Mouse (Mus musculus) lung, postnatal 0 days (tissue): ENCODE measurements around the gene Bicdl1.

Experiments used
- CTCF ChIP-seq: IDR thresholded peaks from 2 replicates; pipeline ENCODE4 v1.5.1; 2016; ENCODE audit warnings: antibody characterized with exemption, mild to moderate bottlenecking
- EP300 ChIP-seq: IDR thresholded peaks from 2 replicates; pipeline ENCODE4 v1.6.1; 2016; ENCODE audit warnings: antibody characterized with exemption, mild to moderate bottlenecking, control low read depth

DNA sequence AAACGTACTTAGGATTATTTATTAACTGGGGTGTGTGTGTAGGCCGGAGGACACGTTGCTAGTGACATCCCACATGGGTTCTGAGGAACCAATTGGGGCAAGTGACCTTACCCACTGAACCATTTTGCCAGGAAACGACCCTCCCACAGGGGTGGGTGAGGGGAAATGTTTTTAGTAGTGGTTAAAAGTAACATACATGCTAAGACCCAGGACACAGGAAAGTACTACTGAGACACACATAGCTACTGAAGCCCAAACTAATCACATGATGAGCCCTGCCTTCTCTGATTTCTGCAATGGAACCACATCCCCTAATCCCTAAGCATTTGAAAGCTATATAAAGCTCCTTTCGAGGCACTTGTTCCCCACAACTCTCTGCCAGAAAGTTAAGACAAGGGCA, 1.1 kb downstream of the Bicdl1 start:
- no peak for TF ChIP-seq CTCF
- TF ChIP-seq EP300, result no peak
